Mouse (Mus musculus) CH12F3 (cell line): ENCODE results near the gene Nup54.

ENCODE experiments used
- in situ Hi-C: fragments of 300-500 bp; cut with MboI; formaldehyde crosslinking; loops from 2 replicates; pipeline ENCODE4 v1.14.3; 2020; ENCODE audit warnings: low sequenced_read_pairs

Gene Nup54

DNA sequence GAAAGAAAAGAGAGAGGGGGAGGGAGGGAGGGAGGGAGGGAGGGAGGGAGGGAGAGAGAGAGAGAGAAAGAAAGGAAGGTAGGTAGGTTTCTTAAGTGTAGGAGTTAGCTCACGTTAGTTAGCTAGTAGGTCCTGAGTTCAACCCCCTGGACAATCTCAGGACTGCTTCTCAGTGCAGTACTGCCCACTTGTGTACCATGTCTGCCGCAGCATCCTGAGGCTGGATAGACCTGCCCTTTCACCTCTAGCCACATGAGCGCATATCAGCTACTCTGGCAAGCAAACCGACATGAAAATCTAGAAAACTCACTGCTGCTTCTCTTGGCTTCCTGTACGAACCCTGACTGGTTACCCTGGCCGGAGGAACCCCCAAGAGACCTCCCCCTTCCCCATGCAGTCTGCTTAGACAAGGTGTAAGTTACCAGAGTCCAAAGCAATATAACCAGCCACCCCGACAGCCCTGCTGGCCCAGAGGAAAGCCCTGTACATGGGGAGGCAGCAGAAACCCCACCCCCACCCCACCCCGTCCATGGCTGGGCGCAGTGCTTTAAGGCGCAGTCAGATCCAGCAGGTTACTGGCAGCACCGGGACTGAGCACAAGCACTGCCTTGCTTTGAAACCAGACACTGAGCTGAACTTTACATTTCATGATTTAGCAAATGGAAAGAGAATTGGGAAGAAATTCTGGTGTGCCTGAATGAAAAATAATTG is 21.6 kb downstream of the Nup54 start:
- in situ Hi-C loops = no loop called here

DNA sequence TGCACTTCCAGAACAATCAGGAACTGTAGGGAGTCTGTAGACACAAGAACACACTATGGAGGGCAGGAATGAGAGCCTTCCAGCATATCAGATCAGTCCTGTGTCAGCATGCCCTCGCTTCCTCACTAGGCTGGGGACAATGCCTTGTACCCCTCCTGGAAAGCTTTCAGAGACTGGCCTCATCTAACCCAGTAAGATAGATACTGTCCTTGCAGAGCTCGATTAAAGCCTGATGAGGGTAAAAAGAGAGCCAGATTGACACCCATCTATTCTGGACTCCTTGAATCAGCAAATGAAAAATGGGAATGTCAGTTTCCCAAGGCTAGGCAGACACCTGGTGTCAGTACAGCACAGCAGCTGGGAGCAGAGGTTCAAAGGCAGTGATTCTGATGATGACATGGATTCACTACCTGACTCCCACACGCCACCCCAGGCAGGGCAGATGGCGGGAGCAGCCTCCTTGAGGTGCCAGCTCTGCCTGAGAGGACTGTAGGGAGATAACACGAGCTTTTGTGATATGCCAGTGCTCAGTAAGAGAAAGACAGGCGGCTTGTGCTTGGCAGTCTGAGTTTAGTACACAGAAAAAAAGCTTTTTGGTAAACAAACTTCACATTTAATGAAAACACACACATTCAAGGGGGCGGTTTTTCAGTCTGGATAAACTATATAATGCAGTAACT is 23.4 kb downstream of the Nup54 start:
- in situ Hi-C loops = no loop called here

DNA sequence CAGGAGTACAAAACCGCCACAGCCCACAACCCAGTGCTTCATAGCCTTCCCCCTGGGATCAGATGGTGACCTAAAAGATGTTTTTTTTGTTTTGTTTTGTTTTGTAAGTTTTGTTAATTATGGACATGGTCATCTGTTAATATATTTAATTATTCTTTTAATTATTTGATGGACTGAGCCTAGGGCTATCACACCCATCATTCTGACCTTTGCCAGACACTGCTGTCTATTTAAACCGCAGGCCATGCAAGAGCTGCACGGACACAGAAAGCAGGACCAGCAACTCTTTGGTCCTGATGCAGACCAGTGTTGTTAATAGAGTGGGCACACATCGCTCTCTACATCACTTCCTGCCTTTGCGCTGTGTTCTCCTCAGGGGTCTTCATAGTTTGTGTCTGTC is 24.5 kb downstream of the Nup54 start:
- in situ Hi-C loops = no loop called here

- in situ Hi-C loops = no loop called here
These were observed 25.5 kb downstream of the Nup54 start for GRCm38 (mm10) chr5:92409361-92410155.

GRCm38 (mm10) chr5:92404400-92404678 is 30.7 kb downstream of the Nup54 start:
- in situ Hi-C loops = no loop called here

- in situ Hi-C loops = no loop called here
These were observed 31.2 kb downstream of the Nup54 start for GRCm38 (mm10) chr5:92403562-92404399.

DNA sequence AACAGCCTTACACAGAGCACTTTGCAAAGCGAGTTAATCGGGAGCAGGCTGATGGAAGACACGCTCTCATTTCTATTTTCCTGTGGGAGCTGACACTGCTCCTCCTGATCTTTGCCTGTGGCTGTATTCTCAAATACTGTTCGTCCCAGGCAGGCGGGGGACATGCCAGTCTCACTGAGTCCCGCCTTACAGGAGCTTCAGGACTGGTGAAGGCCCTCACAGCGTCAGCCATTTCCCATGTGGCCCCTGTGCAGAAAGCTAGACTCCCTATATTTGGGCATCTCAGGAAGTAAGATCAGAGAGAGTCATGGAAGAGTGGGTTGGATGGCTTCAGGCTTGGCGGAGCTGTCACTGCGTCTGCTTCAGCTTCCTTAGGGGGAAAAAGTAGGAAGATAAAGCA is 32.2 kb downstream of the Nup54 start:
- in situ Hi-C loops = no loop called here

DNA sequence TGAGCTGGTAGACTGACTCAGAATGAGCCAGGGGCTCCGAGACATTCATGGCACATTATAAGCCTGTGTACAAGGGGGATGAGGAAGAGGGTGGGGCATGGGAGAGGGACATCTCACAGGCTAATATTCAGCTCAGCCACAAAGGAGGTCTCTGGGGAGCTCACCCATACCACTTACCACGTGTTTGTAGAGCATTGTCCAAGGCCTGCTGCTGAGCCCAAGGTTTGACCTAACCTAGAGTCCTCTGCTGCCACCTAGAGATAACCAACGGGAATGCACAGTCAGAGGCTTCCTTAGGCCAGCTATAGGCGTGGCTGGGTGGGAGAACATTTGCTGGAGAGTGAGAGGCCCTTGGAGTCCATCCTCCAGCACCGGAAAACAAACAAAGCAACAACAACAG is 36.9 kb downstream of the Nup54 start:
- in situ Hi-C loops = no loop called here

DNA sequence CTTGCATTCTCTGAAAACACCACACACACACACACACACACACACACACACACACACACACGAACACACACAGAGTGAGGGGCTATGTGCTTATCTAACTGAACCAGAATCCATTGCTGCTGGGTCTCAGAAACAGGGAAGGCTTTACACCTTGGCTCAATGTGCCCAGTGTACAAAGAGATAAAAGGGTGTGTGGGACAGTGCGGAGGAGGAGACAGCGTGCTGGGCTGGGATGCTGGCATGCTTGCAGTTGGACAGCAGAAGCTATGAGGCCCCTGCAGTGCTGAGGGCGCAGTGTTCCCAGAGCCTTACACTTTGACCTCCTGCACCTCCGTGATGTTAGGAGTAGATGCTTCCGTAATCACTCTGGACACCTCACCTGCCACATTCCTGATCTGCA is 38.5 kb downstream of the Nup54 start:
- in situ Hi-C loops = no loop called here

DNA sequence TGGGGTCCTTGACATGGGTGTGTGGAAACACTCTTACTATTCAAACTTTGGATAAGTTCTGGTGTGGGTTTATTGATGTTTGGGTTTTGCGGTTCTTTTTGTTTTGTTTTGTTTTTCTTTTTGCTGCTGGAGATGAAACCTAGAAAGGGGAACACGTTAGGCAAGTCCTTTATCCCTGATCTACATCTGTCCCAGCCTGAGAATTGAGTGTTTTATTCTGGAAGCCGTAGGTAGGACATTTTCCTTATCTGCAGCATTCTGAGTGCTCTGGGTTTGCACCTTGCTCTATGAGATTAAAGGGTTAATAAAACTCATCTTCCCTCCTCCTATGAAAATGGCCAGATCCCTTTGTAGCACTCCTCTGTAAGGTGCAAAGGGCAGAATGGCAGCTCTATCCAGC is 39.3 kb downstream of the Nup54 start:
- in situ Hi-C loops = no loop called here

DNA sequence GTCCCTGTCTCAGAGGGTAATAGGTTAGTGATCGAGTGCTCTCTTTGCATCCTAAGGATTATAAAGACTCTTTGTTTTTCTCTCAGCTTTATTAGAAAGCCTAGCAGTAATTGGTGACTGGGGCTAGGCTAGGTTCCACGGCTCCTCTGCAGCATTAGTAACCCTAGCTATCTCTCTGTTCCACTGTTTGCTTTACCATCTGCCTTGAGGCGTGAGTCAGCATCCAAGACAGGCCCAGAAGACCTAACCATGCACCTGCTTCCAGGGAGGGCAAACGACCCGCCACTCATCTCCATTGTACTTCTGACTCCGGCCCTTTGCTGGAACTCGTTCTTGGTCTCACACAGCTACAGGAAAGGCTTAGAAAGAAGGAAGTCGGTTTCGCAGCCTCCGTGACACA is 41.2 kb downstream of the Nup54 start:
- in situ Hi-C loops = no loop called here

DNA sequence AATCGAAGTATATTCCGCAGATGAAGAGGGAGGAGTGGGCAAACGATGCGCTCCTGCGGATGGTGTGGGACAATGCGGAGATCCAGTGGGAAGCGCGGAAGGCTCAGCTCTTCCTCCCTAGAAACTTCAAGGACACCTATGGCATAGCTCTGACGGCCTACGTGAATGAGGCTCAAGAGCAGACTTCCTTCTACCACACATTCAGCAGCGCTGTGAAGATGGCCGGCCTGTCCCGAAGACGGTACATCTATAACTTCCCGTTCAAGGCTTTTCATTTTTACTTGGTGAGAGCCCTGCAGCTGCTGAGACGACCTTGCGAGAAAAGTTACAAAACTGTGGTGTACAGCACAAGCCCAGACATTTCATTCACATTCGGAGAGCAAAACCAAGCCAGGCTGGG is 42.5 kb downstream of the Nup54 start:
- in situ Hi-C loops = no loop called here

DNA sequence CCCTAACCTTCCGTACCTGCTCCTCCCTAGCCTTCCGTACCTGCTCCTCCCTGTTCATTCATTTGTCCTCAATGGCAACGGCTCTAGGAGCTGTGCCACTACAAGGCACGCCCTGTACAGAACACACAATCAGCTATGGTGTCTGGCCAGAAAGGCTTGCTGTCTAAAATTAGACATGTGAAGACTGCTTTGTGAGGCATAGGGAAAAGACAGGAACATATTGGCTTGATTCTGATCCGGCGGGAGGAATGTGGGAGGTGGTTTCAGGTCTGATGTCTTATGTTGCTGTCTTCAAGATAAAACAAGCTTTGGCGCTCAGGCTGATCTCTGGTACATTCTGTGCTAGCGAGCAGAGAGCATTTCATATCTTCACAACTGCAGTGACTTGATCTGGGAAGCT is 44.4 kb downstream of the Nup54 start:
- in situ Hi-C loops = no loop called here

- in situ Hi-C loops = no loop called here
These were observed 45.0 kb downstream of the Nup54 start for GRCm38 (mm10) chr5:92389977-92390376.

DNA sequence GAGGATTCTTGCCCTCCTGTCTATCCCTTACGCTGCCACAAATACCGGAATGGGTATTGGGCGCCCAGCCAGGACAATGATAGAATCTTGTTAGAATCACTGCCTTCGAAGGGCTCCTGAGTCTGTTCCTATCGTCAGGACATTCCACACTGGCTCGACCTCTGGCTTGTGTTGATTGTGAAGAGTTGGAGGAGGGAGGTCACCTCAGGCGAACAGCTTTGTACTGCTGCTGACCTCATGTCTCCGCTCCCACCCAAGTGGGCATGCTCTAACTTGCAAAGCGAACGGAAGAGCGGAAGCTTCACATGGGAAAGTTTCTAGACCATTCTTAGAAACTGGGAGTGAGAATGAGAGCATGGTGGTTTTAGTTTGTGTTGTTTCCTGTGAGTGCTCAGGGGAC is 47.6 kb downstream of the Nup54 start:
- in situ Hi-C loops = no loop called here

GRCm38 (mm10) chr5:92386643-92387042 is 48.4 kb downstream of the Nup54 start:
- in situ Hi-C loops = no loop called here

- in situ Hi-C loops = no loop called here
These were observed 48.9 kb downstream of the Nup54 start for GRCm38 (mm10) chr5:92386102-92386501.

DNA sequence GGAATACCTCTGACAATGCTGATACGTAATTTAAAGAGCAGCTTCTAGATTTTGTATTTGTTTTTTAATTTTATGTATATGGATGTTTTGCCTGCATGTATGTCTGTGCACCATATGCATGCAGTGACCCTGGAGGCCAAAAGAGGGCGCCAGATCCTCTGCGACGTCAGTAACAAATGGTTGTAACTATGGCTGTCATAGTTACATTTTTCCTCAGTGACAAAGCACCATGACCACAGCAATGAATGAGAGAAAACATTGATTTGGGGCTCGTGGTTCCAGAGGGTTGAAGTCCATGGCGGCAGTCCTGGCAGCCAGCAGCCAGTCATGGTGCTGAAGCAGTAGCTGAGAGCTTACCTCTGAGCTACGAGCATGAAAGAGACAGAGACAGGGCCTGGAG is 50.2 kb downstream of the Nup54 start:
- in situ Hi-C loops = loop anchor here (5.0 kb wide), 1 partner anchor 68 kb away; no protein-coding TSS in a partner anchor

- in situ Hi-C loops = loop anchor here (5.0 kb wide), 1 partner anchor 66 kb away; no protein-coding TSS in a partner anchor
These were observed 51.3 kb downstream of the Nup54 start for GRCm38 (mm10) chr5:92383747-92384146.

- in situ Hi-C loops = loop anchor here (5.0 kb wide), 1 partner anchor 65 kb away; no protein-coding TSS in a partner anchor
These were observed 52.7 kb downstream of the Nup54 start for GRCm38 (mm10) chr5:92382349-92382679.
